Mouse (Mus musculus): Measurements from ENCODE around the gene Zfp738.

Zfp738 gene

GRCm38 (mm10) chr13:67686971-67687370, at the start of gene Zfp738:
Gene Zfp738, minus strand, starts transcription at chr13:67687071.
- no peak for TF ChIP-seq GATA4 (IDR thresholded peaks at IDR 0.05; ENCODE audit: insufficient replicate concordance, low read length)

- no peak for TF ChIP-seq GATA4 (IDR thresholded peaks at IDR 0.05; ENCODE audit: insufficient replicate concordance, low read length)
These were observed 41.9 kb upstream of the Zfp738 start, which contains the start of gene Zfp65 for GRCm38 (mm10) chr13:67728641-67729318. Gene Zfp65, minus strand, starts transcription at chr13:67729173.

- no peak for TF ChIP-seq GATA4 (IDR thresholded peaks at IDR 0.05; ENCODE audit: insufficient replicate concordance, low read length)
These were observed 41.2 kb upstream of the Zfp738 start for GRCm38 (mm10) chr13:67728106-67728505.

- TF ChIP-seq GATA4 (IDR thresholded peaks at IDR 0.05; ENCODE audit: insufficient replicate concordance, low read length), result no peak
These were observed 37.1 kb upstream of the Zfp738 start for GRCm38 (mm10) chr13:67723848-67724479.

- no peak for TF ChIP-seq GATA4 (IDR thresholded peaks at IDR 0.05; ENCODE audit: insufficient replicate concordance, low read length)
These were observed 12.0 kb downstream of the Zfp738 start for GRCm38 (mm10) chr13:67674902-67675301.

GRCm38 (mm10) chr13:67652496-67652895, 34.4 kb downstream of the Zfp738 start:
- no peak for TF ChIP-seq GATA4 (IDR thresholded peaks at IDR 0.05; ENCODE audit: insufficient replicate concordance, low read length)

GRCm38 (mm10) chr13:67637294-67638007, 49.4 kb downstream of the Zfp738 start, which contains the start of the genes Gm49345 and Zfp729a:
Gene Gm49345, minus strand, starts transcription at chr13:67637769.
Gene Zfp729a, minus strand, starts transcription at chr13:67637791.
- no peak for TF ChIP-seq GATA4 (IDR thresholded peaks at IDR 0.05; ENCODE audit: insufficient replicate concordance, low read length)

GRCm38 (mm10) chr13:67610108-67610507, 76.8 kb downstream of the Zfp738 start:
- TF ChIP-seq GATA4 (IDR thresholded peaks at IDR 0.05; ENCODE audit: insufficient replicate concordance, low read length), result no peak

- TF ChIP-seq GATA4 (IDR thresholded peaks at IDR 0.05; ENCODE audit: insufficient replicate concordance, low read length), result no peak
These were observed 77.6 kb downstream of the Zfp738 start, which contains the start of gene Zfp729b for GRCm38 (mm10) chr13:67609066-67609876. Gene Zfp729b, minus strand, starts transcription at chr13:67609707.

Data from liver, adult (tissue).